ENCODE assay signal across 7 mouse cellular contexts in the genomic region with DNA sequence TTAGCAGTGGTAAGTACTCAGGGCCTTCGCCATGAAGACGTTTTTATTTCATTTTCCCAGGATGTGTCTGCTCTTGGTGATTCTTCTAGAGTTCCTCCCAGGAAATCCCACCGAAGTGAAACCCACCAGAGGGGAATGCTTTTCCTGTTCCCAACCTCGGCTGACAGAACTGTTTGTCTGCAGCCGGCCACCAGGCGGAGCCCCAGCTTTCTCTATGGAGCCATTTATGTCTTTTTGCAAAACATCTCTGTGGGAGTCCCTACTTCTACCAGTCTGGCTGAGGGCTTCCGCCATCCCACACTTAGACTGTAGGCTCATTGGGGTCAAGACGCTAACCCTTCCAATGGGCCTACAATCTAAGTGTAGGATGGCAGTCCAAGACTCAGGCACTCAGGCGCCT. TPM values are rescaled to one million over a fixed set of nuclear protein-coding genes. Genes with fewer than 3 reads are reported as not detected.
A peak's percentile ranks its signal among the peaks of the same experiment; 100 is the strongest.
DNase-seq lines count a peak whose midpoint lies in the region; ATAC-seq lines count a peak whose summit lies in the region.

No protein-coding gene starts in this region.

- intact Hi-C loops in left cerebral cortex, postnatal 10 days (cut with DNase I): loop anchor here (2.0 kb wide), 1 partner anchor 285 kb away; no protein-coding TSS in a partner anchor

- ATAC-seq in megakaryocyte progenitor cell, adult 5-6 weeks (replicated peaks; ENCODE audit: poor library complexity): peak; percentile 63

- DNase-seq in ZHBTc4 (ENCODE audit: low read depth, low spot score): peak; percentile 71
- peak; percentile 81 to 88 for DNase-seq in cerebellum, postnatal 4 days (ENCODE audit: low spot score in 2 of 2)
- peak; percentile 77 for DNase-seq in gastrocnemius, postnatal 10 days
- peak; percentile 54 for DNase-seq in induced T-regulatory cell, adult 2 months (ENCODE audit: low read depth)
- peak; percentile 77 to 81 for DNase-seq in left cerebral cortex, postnatal 10 days (ENCODE audit: extremely low spot score in 1 of 2, low spot score in 2 of 2)
- DNase-seq in spleen, adult 12 weeks (ENCODE audit: low spot score): peak; percentile 2

RNA-seq across cellular contexts. Expression of a gene that starts 31.8 kb away (rescaled TPM):
- total RNA-seq in gastrocnemius, postnatal 10 days (2021): under 1 TPM in 1 of 2 experiments, not detected in 1; 0.09 TPM
- 1 to 10 TPM; 1.2 to 1.5 TPM for total RNA-seq in left cerebral cortex, postnatal 10 days (2021)
- total RNA-seq in megakaryocyte progenitor cell, adult 5-6 weeks (2015): not detected in 2 replicates
- not detected in 2 replicates for total RNA-seq in megakaryocyte progenitor cell, adult 5-6 weeks (2017)

RNA-seq across cellular contexts. Expression of a gene that starts 32.1 kb away (rescaled TPM):
- 10 to 100 TPM; 16.2 to 16.8 TPM for total RNA-seq in gastrocnemius, postnatal 10 days (2021)
- 100 to 1,000 TPM; 186 to 192 TPM for total RNA-seq in left cerebral cortex, postnatal 10 days (2021)
- total RNA-seq in megakaryocyte progenitor cell, adult 5-6 weeks (2015): 0.39 and 0.64 TPM in 2 replicates
- total RNA-seq in megakaryocyte progenitor cell, adult 5-6 weeks (2017): not detected in 2 replicates

Comparison
In these comparisons a context has a peak if more than half of its experiments do, and no peak if none do; other contexts are left out.
1. Peak in every context shown above with its lines: DNase-seq and ATAC-seq.
2. DNase-seq: peak in every context shown above with its lines; median percentile 84 in cerebellum, postnatal 4 days; 79 in left cerebral cortex, postnatal 10 days; 77 in gastrocnemius, postnatal 10 days; 71 in ZHBTc4; 54 in induced T-regulatory cell, adult 2 months; 2 in spleen, adult 12 weeks.
3. RNA of a gene that starts 32.1 kb away (total RNA-seq): 186 to 192 TPM in left cerebral cortex, postnatal 10 days; 16.2 to 16.8 TPM in gastrocnemius, postnatal 10 days and 0.39 to 0.64 TPM in megakaryocyte progenitor cell, adult 5-6 weeks; every median in the first group is over 10 times any median in the second.